Mouse (Mus musculus) cortical plate, adult 2 months (tissue): ENCODE measurements around the gene Plcl1. TPM values are rescaled to one million over a fixed set of nuclear protein-coding genes. Genes with fewer than 3 reads are reported as not detected.
"Not testable (repeated sequence)": the region's sequence is repeated elsewhere in the genome, so short reads cannot be mapped to it uniquely, and the experiment has no call there.

Experiments
- H3K27ac ChIP-seq: fragments of 200-500 bp; 2 replicates; pipeline ENCODE4 v1.5.1; 2012; ENCODE audit warnings: low read length, control low read depth, inconsistent platforms; ENCODE audit not compliant: insufficient read depth
- H3K4me1 ChIP-seq: fragments of 200-500 bp; 2 replicates; pipeline ENCODE4 v1.6.1; 2011; ENCODE audit warnings: low read length; ENCODE audit not compliant: control insufficient read depth, insufficient read depth
- H3K4me3 ChIP-seq: fragments of 200-500 bp; 2 replicates; pipeline ENCODE4 v1.5.1; 2011; ENCODE audit warnings: mild to moderate bottlenecking, low read length, control low read depth; ENCODE audit not compliant: insufficient read depth
- CTCF ChIP-seq: fragments of 200-500 bp; IDR thresholded peaks from 2 replicates; pipeline ENCODE4 v1.5.1; 2011; ENCODE audit warnings: mild to moderate bottlenecking, control low read depth, low read length; ENCODE audit not compliant: insufficient read depth; ENCODE audit errors: extremely low read depth
- POLR2A ChIP-seq: fragments of 200-500 bp; IDR thresholded peaks from 2 replicates; pipeline ENCODE4 v1.6.1; 2011; ENCODE audit warnings: mild to moderate bottlenecking, low read length, control low read depth; ENCODE audit not compliant: insufficient read depth; ENCODE audit errors: extremely low read depth
- polyA plus RNA-seq: library from polyadenylated mRNA; depleted of rRNA; stranded (reverse); fragments of >200 nt; gene quantifications from 2 replicates; pipeline ENCODE4 v1.2.3, GENCODE M21; 2012

Gene Plcl1
- polyA plus RNA-seq, 1 experiment: 8.6 TPM

DNA sequence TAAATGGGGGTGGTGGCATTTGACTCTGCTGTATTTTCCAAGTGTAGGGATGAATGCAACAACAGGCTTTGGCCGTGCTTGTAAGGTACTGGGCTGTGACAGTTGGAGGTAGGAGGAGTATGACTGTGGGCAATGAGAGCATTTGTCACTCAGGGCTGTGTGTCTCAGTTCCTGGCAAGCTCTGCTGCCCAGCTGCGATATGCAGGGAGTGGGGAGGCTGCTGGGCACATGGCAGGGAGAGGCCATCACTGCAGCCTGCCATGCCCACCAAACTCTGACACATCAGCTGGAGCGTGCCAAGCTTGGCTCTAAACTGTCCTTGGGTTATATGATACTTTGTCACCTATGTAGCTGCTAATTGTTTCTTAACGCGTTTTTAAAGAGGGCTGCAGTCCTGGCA, 48.4 kb downstream of the Plcl1 start:
- TF ChIP-seq CTCF (no peak), POLR2A (no peak)
- peak overlapping the region; percentile 58; the same call in 1 of the 2 replicates for H3K27ac ChIP-seq
- H3K4me1 ChIP-seq: no peaks in the 10 kb centered on the region
- H3K4me3 ChIP-seq: no peak overlapping the region

DNA sequence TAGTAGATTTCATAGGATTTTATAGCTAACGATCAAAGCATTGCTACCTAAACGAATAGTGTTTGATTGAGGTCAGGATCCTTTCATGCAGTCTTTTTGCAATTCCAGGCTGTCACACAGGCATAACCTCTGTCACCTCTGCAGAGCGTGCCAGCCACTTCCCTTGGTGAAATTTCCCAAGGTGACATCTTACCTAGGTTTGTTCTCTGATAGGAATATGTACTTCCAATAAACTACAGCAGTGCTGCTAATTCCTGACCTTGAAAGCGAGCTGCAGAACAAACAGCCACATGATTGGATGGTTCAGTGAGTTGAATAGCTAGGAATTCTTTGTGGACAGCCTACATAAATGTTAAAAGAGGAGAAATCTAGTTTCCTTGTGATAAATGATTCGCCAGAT, 56.6 kb downstream of the Plcl1 start:
- TF ChIP-seq POLR2A (no peak), CTCF (no peak)
- Histone ChIP-seq H3K27ac (no peak overlapping the region), H3K4me3 (no peak overlapping the region), H3K4me1 (no peaks in the 10 kb centered on the region)

DNA sequence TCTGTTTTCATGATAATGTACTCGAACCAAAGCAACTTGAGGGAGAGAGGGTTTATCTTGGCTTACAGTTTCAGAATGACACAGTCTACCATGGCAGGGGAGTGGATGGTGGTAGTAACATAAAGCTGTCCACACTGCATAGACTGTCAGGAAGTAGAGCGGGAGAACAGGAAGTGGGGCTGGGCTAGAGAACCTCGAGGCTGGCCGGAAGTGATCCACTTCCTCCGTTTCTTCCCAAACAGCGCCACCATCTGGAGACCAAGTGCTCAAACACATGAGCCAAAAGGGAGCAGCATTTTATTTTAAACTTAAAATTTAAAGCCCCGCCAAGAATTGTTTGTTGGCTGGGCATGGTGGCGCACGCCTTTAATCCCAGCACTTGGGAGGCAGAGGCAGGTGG, 68.0 kb downstream of the Plcl1 start:
- TF ChIP-seq CTCF (no peak), POLR2A (no peak)
- no peaks in the 10 kb centered on the region for H3K4me1 ChIP-seq
- H3K27ac ChIP-seq: no peak overlapping the region
- no peak overlapping the region for H3K4me3 ChIP-seq

DNA sequence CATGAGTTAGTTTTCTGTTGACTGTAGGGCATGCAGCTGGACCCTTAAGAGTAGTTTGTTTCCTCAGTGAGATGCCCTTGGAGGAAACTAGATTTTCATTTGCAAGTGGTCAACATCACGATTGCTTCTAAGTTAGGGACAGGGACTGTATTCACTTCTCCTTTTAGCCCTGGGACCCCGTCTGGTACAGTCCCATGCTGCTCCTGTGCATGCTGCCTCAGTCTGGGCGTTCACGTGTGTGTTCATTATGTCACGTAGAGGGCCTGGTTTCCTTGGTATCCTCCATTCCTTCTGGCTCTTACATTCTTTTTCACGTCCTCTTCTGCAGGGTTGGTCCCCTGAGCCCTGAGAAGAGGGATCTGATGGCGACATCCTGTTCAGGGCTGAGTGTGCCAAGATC, 69.3 kb downstream of the Plcl1 start:
- Histone ChIP-seq H3K4me3 (no peak overlapping the region), H3K27ac (no peak overlapping the region), H3K4me1 (no peaks in the 10 kb centered on the region)
- TF ChIP-seq POLR2A: no peak
- TF ChIP-seq CTCF: no peak

DNA sequence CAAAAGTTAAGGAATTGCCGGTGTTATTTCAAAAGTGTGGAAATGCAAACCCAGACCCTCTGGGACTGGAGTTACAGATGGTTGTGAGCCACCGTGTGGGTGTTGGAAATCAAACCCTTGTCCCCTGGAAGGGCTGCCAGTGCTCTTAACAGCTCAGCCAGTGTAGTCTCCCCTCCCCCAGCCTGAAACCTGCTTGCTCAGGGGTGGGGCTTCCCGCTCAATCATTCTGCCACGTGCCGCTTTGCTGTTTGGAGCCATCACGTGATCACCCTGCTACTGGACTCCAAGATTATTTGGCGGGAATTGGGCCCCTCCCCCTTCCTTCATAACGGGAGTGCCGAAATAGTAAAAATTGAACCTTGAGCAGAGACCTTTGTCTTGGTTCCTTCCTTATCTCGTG, 81.7 kb downstream of the Plcl1 start:
- not testable (repeated sequence) for H3K27ac ChIP-seq, H3K4me1 ChIP-seq, H3K4me3 ChIP-seq

DNA sequence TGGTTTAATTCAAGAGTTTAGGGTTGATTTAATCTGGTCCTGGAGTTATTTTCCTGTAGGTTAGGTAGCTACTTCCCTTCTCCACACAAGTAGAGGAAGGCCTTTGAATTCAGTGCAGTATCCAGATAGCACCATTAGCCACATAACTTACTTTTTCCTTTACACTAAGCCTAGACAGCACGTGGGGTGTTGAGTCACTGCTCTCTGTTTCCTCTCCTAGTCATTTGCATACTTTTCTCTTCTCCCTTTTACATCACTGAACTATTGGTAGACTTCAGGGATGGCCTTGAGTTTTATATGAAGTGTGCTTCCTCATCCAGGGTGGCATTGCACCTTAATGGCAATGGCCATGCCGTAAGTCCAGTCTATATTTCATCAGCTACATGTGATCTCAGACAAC, 82.5 kb downstream of the Plcl1 start:
- H3K4me1 ChIP-seq: no peaks in the 10 kb centered on the region; the same call in 1 of the 2 replicates
- TF ChIP-seq CTCF (no peak), POLR2A (no peak)
- no peak overlapping the region for H3K4me3 ChIP-seq
- H3K27ac ChIP-seq: no peak overlapping the region

DNA sequence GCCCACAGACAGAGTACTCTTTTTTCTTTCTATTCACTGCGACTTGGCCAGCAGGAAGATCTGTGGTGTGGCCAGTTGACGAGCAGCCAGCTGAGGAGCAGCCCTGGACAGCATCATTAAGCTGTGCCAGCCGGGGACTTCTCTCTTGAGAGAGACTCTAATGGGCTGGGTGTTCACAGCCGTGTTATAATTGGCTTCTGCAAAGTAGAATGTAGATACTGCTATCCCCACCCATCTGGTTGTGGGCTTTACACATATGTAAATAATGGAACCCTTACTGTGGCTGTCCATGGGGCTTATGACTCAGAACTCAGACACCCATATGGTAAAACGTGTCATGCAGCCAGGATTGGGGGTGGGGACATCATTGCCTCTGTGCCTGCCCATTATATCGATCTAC, 83.6 kb downstream of the Plcl1 start:
- Histone ChIP-seq H3K4me3 (no peak overlapping the region), H3K27ac (no peak overlapping the region)
- TF ChIP-seq CTCF (no peak), POLR2A (no peak)

DNA sequence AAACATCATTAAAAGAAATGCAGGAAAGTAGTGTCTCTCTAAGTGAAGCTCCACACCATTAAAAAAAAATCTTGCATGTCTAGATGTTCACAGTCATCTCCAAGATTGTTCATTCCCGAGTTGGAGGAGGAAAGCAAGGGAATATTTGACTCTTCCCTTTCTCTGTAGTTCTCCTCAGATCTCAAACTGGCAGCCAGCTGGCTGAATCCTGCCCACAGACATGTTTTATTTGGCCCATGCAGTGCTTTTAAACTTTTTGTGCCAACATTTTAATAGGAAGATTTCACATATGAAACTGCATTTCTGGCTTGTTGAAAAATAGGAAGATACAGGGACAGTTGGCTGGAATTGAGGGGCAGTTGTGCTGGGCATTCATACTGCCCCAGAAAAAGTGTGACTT, 94.2 kb downstream of the Plcl1 start:
- no peak for TF ChIP-seq POLR2A
- TF ChIP-seq CTCF: no peak
- Histone ChIP-seq H3K4me3 (no peak overlapping the region), H3K27ac (no peak overlapping the region), H3K4me1 (peaks cover 1% of the 10 kb centered on the region; the same call in 1 of the 2 replicates)

More for the DNA sequence above, 83.6 kb downstream of the Plcl1 start:
- H3K4me1 ChIP-seq: no peaks in the 10 kb centered on the region; the same call in 1 of the 2 replicates

DNA sequence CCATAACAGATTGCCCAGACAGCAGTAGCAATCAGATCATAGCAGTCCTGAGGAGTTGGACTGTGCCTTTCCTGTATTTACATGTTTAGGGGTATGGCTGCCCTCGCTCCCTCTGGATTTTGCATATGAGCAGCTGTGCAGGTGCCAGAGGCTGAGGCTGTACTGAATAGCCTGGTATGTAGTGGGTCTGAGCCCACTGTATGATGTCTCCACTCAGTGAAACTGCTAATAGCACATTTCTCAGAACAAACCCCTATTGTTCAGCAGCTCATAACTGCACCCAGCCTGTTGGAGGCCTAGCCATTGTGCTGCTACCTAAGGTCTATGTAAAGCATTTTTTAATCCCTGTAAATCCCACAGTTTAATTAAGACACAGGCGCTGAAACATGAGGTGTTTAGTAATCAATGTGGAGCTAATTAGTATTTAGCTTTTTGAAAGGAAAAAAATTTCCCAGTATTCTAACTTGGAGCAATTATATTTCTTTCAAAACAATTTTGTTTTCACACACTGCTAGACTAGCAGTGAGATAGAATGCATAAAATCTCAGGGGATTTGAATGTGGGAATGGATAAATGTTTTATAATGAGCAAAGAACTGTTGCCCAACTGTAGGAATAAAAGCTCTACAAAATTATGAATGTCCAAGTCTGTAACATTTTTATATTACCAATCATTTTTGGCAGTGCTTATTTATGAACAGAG, 95.4 kb downstream of the Plcl1 start:
- TF ChIP-seq CTCF (no peak), POLR2A (no peak)
- no peak overlapping the region for H3K27ac ChIP-seq
- H3K4me3 ChIP-seq: no peak overlapping the region
- peaks cover 1% of the 10 kb centered on the region; the same call in 1 of the 2 replicates for H3K4me1 ChIP-seq

DNA sequence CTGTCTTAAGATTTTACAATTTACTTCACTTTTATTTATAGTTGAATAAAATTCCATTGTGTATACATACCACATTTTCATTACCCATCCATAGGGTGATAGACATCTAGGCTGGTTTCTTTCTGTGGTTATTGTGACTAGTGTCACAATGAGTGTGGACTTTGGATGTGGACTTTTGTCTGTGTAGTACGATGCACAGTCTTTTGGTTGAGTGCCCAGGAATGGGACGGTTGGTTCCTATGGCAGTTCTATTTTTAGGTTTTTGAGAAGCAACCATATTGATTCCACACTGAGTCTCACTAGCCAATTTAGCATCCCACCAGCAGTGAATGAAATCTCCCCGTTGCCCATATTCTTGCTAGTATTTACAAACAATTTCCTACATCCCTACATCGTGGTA, 100.1 kb downstream of the Plcl1 start:
- TF ChIP-seq POLR2A (no peak), CTCF (no peak)
- Histone ChIP-seq H3K4me1 (no peaks in the 10 kb centered on the region), H3K27ac (no peak overlapping the region), H3K4me3 (no peak overlapping the region)
